In the genomic region with DNA sequence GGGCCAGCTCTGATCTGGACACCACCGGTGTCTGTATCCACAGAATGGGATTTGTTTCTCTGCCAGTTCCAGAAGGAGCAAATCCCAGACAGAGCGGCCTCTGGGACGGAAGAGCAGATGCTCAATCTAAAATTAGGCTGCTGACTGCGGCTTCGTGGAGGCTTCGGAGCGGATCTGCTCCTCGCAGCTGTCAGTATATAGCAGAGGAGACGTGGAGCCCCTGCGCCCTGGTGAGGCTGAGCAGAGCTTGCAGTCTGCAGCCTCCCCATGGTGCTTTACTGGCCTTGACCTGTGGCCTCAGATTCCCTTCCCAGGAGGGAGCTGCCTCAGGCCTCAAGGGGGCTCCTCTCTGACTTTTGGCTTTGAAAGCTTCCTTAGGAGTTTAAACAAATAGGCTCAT, we compare ENCODE assay signal across 10 mouse cellular contexts. TPM values are rescaled to one million over a fixed set of nuclear protein-coding genes. Genes with fewer than 3 reads are reported as not detected.
DNase-seq lines count a peak whose midpoint lies in the region; ATAC-seq and TF ChIP-seq lines count a peak whose summit lies in the region.
"Had no signal": no experiment of that assay in that cellular context is flagged by ENCODE, and none has a peak within 500 bp of the region (broad histone marks: within the 10 kb centered on the region; RNA-seq: fewer than 3 reads in every experiment).

No protein-coding gene starts in this region.

- no peaks in the 10 kb centered on the region for H3K27me3 ChIP-seq in forebrain, embryonic 13.5 days
- peaks cover 14% of the 10 kb centered on the region; the same call in 1 of the 2 replicates for H3K27me3 ChIP-seq in forebrain, embryonic 10.5 days (ENCODE audit: poor library complexity, severe bottlenecking)
- H3K27me3 ChIP-seq in CH12.LX (replicated peaks) = no peaks in the 10 kb centered on the region
- H3K27me3 ChIP-seq in hindbrain, postnatal 0 days (ENCODE audit: insufficient read depth, low read length) = no peaks in the 10 kb centered on the region

- no peak for TF ChIP-seq POLR2A in CH12.LX (IDR thresholded peaks at IDR 0.05; ENCODE audit: low read depth, low read length)

- TF ChIP-seq RAD21 in CH12.LX (IDR thresholded peaks at IDR 0.05; ENCODE audit: low read depth, low read length) = no peak

- H3K36me3 ChIP-seq in forebrain, embryonic 13.5 days (ENCODE audit: poor library complexity, severe bottlenecking) = no peaks in the 10 kb centered on the region
- no peaks in the 10 kb centered on the region for H3K36me3 ChIP-seq in forebrain, embryonic 10.5 days (replicated peaks)
- no peaks in the 10 kb centered on the region for H3K36me3 ChIP-seq in CH12.LX (replicated peaks in 1 of 2; ENCODE audit: control insufficient read depth in 1 of 2, insufficient read depth in 1 of 2, low read length in 1 of 2)
- no peaks in the 10 kb centered on the region for H3K36me3 ChIP-seq in hindbrain, postnatal 0 days (ENCODE audit: insufficient read depth, low read length)

- peak in 1 of 2 experiments; percentile 28; a peak in 2 of 4 replicates for TF ChIP-seq CTCF in CH12.LX (conservative IDR thresholded peaks at IDR 0.05 in 1 of 2, IDR thresholded peaks at IDR 0.05 in 1 of 2; ENCODE audit: low read depth in 2 of 2, low read length in 2 of 2)
- TF ChIP-seq CTCF in hindbrain, postnatal 0 days (IDR thresholded peaks at IDR 0.05; ENCODE audit: low read depth) = no peak

- ATAC-seq in forebrain, embryonic 13.5 days = peak; percentile 72; the same call in 1 of the 2 replicates
- ATAC-seq in hindbrain, postnatal 0 days = peak; percentile 76
- ATAC-seq in megakaryocyte-erythroid progenitor cell, adult 5-6 weeks (replicated peaks; ENCODE audit: low FRiP score, low TSS enrichment, poor library complexity, severe bottlenecking) = no peak

- no peak overlapping the region for H3K9ac ChIP-seq in forebrain, embryonic 13.5 days
- no peak overlapping the region for H3K9ac ChIP-seq in CH12.LX (ENCODE audit: insufficient read depth, low read depth)
- H3K9ac ChIP-seq in hindbrain, postnatal 0 days (replicated peaks; ENCODE audit: low read length) = no peak overlapping the region
- H3K9ac ChIP-seq: liver, embryonic 14.5 days had no signal

- H3K4me3 ChIP-seq in forebrain, embryonic 13.5 days = no peak overlapping the region
- H3K4me3 ChIP-seq in forebrain, embryonic 10.5 days = no peak overlapping the region
- no peak overlapping the region for H3K4me3 ChIP-seq in CH12.LX (replicated peaks in 1 of 3; ENCODE audit: low read depth in 2 of 3, low read length in 2 of 3, poor library complexity in 1 of 3)
- H3K4me3 ChIP-seq in hindbrain, postnatal 0 days (ENCODE audit: low read length) = no peak overlapping the region

- H3K4me1 ChIP-seq in forebrain, embryonic 13.5 days = no peaks in the 10 kb centered on the region
- H3K4me1 ChIP-seq in forebrain, embryonic 10.5 days = peaks cover 8% of the 10 kb centered on the region
- H3K4me1 ChIP-seq in CH12.LX (ENCODE audit: control insufficient read depth in 1 of 2, insufficient read depth in 2 of 2) = peaks cover 69 to 98% of the 10 kb centered on the region in 2 experiments
- peaks cover 5% of the 10 kb centered on the region; the same call in 1 of the 2 replicates for H3K4me1 ChIP-seq in hindbrain, postnatal 0 days (ENCODE audit: insufficient read depth, low read length)

- H3K79me2 ChIP-seq in CH12.LX (replicated peaks; ENCODE audit: control insufficient read depth, extremely low read depth, insufficient read depth, poor library complexity, severe bottlenecking) = no peaks in the 10 kb centered on the region; the same call in 1 of the 2 replicates

- in situ Hi-C loops in CH12.LX (cut with MboI; ENCODE audit: low pct_ligation_motif_present, low pct_unique_long_range_greater_than_20kb, low sequenced_read_pairs) = no loop called here

- H3K4me2 ChIP-seq in forebrain, embryonic 13.5 days = no peak overlapping the region
- H3K4me2 ChIP-seq in CH12.LX (ENCODE audit: insufficient read depth, low read depth, poor library complexity, severe bottlenecking) = no peak overlapping the region
- no peak overlapping the region for H3K4me2 ChIP-seq in hindbrain, postnatal 0 days (ENCODE audit: low read depth, low read length)

- no peak for TF ChIP-seq EP300 in CH12.LX (IDR thresholded peaks at IDR 0.05; ENCODE audit: low read length)

- 79% methylated on average over 10 of the region's 10 CpGs for WGBS in forebrain, embryonic 13.5 days
- WGBS in forebrain, embryonic 10.5 days = 66% methylated on average over 10 of the region's 10 CpGs
- 49% methylated on average over 10 of the region's 10 CpGs for WGBS in hindbrain, postnatal 0 days

- no peak for DNase-seq in forebrain, embryonic 10.5 days (ENCODE audit: extremely low spot score, low spot score)
- DNase-seq in CH12.LX (ENCODE audit: extremely low read depth) = no peak
- DNase-seq in embryo, embryonic 11 days = peak; percentile 38
- DNase-seq in hindbrain, postnatal 0 days (ENCODE audit: low spot score) = peak; percentile 66
- DNase-seq in mesoderm, embryonic 11.5 days (ENCODE audit: low read depth, low spot score) = peak; percentile 30
- no peak for DNase-seq in spleen, postnatal 4 days (ENCODE audit: low spot score in 2 of 2)

- dilution Hi-C loops in CH12.LX (cut with MboI; ENCODE audit: extremely low pct_ligation_motif_present, extremely low pct_unique_long_range_greater_than_20kb, low sequenced_read_pairs) = no loop called here

- peak overlapping the region; percentile 62 for H3K27ac ChIP-seq in forebrain, embryonic 13.5 days
- H3K27ac ChIP-seq in forebrain, embryonic 10.5 days = no peak overlapping the region
- H3K27ac ChIP-seq in CH12.LX (ENCODE audit: insufficient read depth, low read depth) = peak overlapping the region; percentile 39; the same call in 1 of the 2 replicates
- H3K27ac ChIP-seq in hindbrain, postnatal 0 days = no peak overlapping the region
- H3K27ac ChIP-seq: liver, embryonic 14.5 days had no signal

- H3K9me3 ChIP-seq in forebrain, embryonic 13.5 days (replicated peaks) = no peaks in the 10 kb centered on the region
- no peaks in the 10 kb centered on the region for H3K9me3 ChIP-seq in forebrain, embryonic 10.5 days
- no peaks in the 10 kb centered on the region for H3K9me3 ChIP-seq in CH12.LX (replicated peaks; ENCODE audit: low read length)
- H3K9me3 ChIP-seq in hindbrain, postnatal 0 days (ENCODE audit: low read length) = no peaks in the 10 kb centered on the region

TF ChIP-seq in CH12.LX, 34 proteins besides CTCF, POLR2A, EP300 and RAD21:
- TF ChIP-seq USF1 (IDR thresholded peaks at IDR 0.05; ENCODE audit: low read depth, low read length) (no peak), NELFE (IDR thresholded peaks at IDR 0.05; ENCODE audit: low read depth, low read length) (no peak), BHLHE40 (IDR thresholded peaks at IDR 0.05; ENCODE audit: low read depth, low read length) (no peak), MEF2A (IDR thresholded peaks at IDR 0.05; ENCODE audit: borderline replicate concordance, low read depth, low read length) (no peak), HCFC1 (IDR thresholded peaks at IDR 0.05; ENCODE audit: low read depth, low read length) (no peak), JUND (conservative IDR thresholded peaks at IDR 0.05; ENCODE audit: low read depth, low read length) (no peak), KAT2A (IDR thresholded peaks at IDR 0.05; ENCODE audit: insufficient replicate concordance, low read length) (no peak), NRF1 (IDR thresholded peaks at IDR 0.05; ENCODE audit: low read depth, low read length) (no peak), SIN3A (IDR thresholded peaks at IDR 0.05; ENCODE audit: low read length) (no peak), MXI1 (IDR thresholded peaks at IDR 0.05; ENCODE audit: low read depth, low read length) (no peak), MAFK (IDR thresholded peaks at IDR 0.05; ENCODE audit: insufficient replicate concordance, low read length) (no peak), CHD2 (IDR thresholded peaks at IDR 0.05; ENCODE audit: low read length) (no peak), JUN (IDR thresholded peaks at IDR 0.05; ENCODE audit: insufficient read depth, low read depth, low read length) (no peak), POLR2AphosphoS2 (IDR thresholded peaks at IDR 0.05; ENCODE audit: low read depth, low read length) (no peak), UBTF (IDR thresholded peaks at IDR 0.05; ENCODE audit: low read depth, low read length) (no peak), ZMIZ1 (IDR thresholded peaks at IDR 0.05; ENCODE audit: low read depth, low read length) (no peak), USF2 (conservative IDR thresholded peaks at IDR 0.05; ENCODE audit: low read depth, low read length) (no peak), MAZ (IDR thresholded peaks at IDR 0.05; ENCODE audit: low read depth, low read length) (no peak)

RNA-seq across cellular contexts. Expression of a gene that starts 40.7 kb away (rescaled TPM):
- not detected in 2 replicates for polyA plus RNA-seq in forebrain, embryonic 13.5 days (2015; fragmentation: Nextera tagmentation; extraction: Ambion mirVana)
- polyA plus RNA-seq in forebrain, embryonic 10.5 days (2016; fragmentation: Nextera tagmentation; extraction: Ambion mirVana) = not detected in 2 replicates
- total RNA-seq in CH12.LX (2012; rRNA removed) (not detected in 2 replicates), CH12.LX (2014; rRNA removed) (not detected in 2 replicates)
- 22.0 TPM in 1 of 2 replicates, not detected in the other for polyA plus RNA-seq in CH12.LX (2012; ENCODE audit: insufficient read length, low read depth)
- total RNA-seq in hindbrain, postnatal 0 days (2014; rRNA removed) = not detected in 2 replicates
- not detected in 2 replicates for polyA plus RNA-seq in hindbrain, postnatal 0 days (2015; fragmentation: Nextera tagmentation; extraction: Ambion mirVana)
- total RNA-seq in megakaryocyte-erythroid progenitor cell, adult 5-6 weeks (2014; fragmentation: Nextera tagmentation) = not detected in 2 replicates
- not detected in 2 replicates for total RNA-seq in megakaryocyte-erythroid progenitor cell, adult 5-6 weeks (2017)
- total RNA-seq: common myeloid progenitor, adult 5-6 weeks had no signal
- polyA plus RNA-seq: liver, embryonic 14.5 days had no signal

Comparison
In these comparisons a context has a peak if more than half of its experiments do, and no peak if none do; other contexts are left out.
1. H3K27ac ChIP-seq: peak in forebrain, embryonic 13.5 days (single experiment) and CH12.LX (single experiment); none in forebrain, embryonic 10.5 days (single experiment) and hindbrain, postnatal 0 days (single experiment).
2. DNase-seq: peak in embryo, embryonic 11 days (single experiment), hindbrain, postnatal 0 days (single experiment) and mesoderm, embryonic 11.5 days (single experiment); none in forebrain, embryonic 10.5 days (single experiment), CH12.LX (single experiment) and spleen, postnatal 4 days (0 of 2).